Mouse (Mus musculus) lung, postnatal 10 days (tissue): Measurements from ENCODE around the gene Sectm1b.
A peak's percentile ranks its signal among the peaks of the same experiment; 100 is the strongest.

ENCODE experiments used
- DNase-seq: peaks from one replicate; pipeline ENCODE4 v3.0.0; 2021

The Sectm1b gene

DNA sequence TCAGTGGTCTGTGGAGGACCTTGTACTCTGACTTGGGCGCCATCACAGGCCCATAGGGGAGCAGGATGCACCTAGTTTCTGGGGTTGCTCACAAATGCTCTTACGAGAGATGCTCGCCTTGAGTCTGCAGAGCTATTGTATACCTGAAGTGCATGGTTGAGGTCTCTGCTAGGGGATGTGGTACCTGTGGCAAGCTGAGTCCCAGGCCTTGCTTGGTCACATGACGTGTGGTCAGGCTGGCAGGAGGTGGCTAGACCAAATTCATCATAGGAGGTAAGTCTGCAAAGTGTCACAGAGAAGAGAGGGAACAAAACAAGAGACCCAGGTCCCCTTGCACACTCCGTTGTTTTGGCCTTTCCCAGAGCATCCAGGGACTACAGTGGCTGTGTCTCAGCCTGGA is 43.9 kb downstream of the Sectm1b start:
- DNase-seq: no peak

DNA sequence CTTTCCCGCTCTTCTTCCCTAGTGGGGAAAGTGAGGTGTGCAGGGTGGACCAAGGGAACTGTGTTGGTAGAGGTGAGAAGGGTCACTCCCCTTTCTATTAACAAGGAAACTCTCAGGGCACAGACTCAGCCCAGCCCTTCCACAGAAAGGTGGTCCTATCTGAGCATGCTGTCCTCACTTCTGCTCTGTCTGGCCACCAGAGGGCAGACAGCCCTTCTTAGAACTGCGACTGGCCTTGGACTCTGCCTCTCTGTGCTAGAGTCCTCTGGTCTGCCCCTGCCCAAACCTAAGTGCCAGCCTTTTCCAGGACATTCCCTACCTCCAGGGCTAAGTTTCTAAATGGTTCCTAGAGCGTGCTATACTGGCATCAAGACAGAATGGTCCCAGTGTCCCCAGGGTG is 45.7 kb downstream of the Sectm1b start:
- peak; percentile 82 for DNase-seq

DNA sequence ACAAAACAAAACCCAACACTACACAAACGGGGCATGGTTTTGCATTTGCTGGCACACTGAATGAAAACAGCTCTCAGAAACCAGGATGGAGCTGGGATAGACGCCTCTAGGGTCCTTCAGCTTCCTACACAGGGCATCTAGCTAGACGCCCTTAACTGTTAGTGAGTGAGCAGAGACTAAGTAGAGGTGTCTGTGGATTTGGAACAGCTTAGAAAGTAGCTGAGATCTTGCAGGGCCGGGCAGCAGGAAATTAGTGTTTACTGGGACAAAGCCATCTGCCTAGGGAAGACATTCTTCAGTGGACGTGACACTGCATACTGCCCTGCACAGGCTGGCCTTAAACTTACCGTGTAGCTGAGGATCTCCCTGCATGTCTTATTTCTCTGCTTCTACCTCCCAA is 47.9 kb downstream of the Sectm1b start:
- DNase-seq: peak; percentile 62

DNA sequence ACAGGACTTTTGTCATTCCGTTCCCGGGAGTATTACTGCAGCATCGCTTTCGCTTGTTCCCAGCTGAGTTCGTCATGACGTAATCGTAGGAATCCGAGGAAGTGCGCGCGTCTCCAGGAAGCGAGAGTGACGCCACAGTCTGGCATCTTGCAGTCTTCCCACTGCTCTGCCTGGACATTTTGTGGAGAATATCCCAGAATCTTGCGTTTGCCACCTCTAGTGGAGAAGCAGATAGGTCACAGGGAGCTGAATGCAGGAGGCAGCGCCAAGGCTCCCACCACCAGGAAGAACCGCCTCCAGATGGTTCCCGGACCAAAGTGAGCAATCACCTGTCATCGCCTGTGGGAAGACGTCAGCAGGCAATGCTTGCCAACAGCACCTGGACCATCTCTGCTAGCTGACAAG is 48.5 kb downstream of the Sectm1b start:
- DNase-seq: peak; percentile 87

DNA sequence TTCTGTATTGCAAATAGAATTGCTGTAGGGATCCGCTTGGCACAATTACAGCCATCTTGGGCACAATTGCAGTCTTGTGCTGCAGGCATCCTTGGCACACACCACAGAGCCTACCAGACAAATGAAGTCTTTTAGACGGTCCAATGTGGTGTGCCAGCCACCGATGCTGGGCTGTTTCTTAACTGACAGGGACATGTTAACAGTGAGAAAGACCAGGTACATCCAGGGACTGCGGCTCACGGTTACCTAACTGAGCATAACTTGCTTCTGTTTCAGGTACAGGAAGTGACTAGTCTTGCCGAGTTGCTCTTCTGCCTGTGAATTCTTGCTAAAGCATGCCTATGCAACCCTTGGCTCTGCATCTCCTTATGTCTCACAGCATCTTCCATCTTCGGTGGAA is 49.7 kb downstream of the Sectm1b start:
- no peak for DNase-seq

DNA sequence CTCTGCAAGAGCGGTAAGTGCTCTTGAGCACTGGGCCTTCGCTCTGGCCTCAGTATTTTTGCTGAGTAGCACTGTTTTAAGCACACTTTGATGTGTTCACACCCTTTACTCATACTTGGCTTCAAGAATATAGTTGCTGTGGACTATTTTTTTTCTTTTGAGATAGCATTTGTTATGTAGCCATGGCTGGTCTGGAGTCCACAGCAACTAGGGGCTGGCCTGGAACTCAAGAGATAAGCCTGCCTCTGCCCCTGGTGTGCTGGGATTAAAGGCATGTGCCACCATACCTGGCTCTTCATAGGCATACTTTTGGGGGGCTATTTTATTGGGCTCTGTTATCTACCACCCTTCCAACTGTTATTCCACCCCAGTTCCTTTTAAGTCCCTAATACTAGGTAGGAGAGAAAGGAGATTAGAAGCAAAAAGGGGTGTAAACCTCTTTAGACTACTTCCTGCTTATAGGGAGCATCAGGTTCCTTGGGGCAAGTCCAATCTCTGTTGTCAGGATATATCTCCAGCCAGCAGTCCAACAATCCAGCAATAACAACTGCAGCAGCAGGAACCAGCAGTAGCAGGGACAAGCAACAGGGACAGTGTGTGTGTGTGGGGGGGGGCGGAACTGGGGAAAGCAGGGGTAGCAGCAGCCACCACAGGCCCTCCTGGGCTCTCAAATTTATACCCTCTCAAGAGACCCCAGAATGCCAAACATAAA is 53.2 kb downstream of the Sectm1b start:
- no peak for DNase-seq

DNA sequence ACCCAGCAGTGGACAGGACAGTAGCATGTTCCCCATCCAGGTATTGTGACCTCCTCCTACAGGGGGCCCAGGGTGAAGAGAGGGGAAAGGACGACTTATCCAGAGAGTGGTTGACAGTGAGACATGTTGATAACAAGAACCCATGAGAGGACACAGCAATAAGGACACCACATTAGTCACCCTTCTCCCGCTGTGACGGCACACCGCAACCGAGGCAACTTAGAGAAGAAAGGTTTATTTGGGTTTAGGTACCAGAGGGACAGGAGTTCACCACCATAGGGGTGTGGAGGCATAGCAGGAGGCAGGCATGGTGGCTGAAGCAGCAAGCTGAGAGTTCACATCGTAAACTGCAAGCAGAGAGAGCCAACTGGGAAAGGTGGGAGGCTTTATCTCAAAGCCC is 57.2 kb downstream of the Sectm1b start:
- no peak for DNase-seq

DNA sequence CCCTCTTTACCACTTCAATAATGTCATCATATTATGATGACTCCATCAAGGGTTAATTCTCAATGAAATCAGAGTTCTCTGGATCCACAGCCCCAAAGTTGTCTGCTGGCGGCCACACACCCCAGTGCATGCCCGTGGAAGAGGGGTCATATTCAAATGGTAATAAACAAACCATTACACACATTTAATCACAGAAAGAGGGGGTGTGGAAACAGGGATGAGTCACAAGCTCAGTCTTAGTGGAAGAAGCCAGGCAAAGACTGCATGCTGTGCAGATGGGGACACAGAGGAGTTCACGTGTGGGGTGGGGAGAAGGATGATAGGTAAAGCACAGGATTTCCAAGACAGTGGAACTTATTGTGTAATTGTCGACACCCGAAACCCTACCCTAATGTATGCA is 59.1 kb downstream of the Sectm1b start:
- DNase-seq: no peak
